Mouse (Mus musculus): ENCODE measurements around the gene Il2rb.

- TF ChIP-seq CTCF (IDR thresholded peaks at IDR 0.05; ENCODE audit: low read depth) (no peak), EP300 (IDR thresholded peaks at IDR 0.05; ENCODE audit: low read depth) (no peak)
These were observed 56.1 kb downstream of the Il2rb start for GRCm38 (mm10) chr15:78438973-78439372.

Measured in liver, embryonic 14.5 days (tissue).